Mouse (Mus musculus): ENCODE data around the gene Ahsa2. TPM values are rescaled to one million over a fixed set of nuclear protein-coding genes. Genes with fewer than 3 reads are reported as not detected.
"Not testable (repeated sequence)": the region's sequence is repeated elsewhere in the genome, so short reads cannot be mapped to it uniquely, and the experiment has no call there.

The Ahsa2 gene
- 52.6 and 58.6 TPM in 2 replicates for polyA plus RNA-seq (2015; fragmentation: Nextera tagmentation; extraction: Ambion mirVana)

GRCm38 (mm10) chr11:23497718-23498509 is at the start of gene Ahsa2:
Gene Ahsa2, minus strand, starts transcription at chr11:23498030.
- under 1% methylated on average over 60 of the region's 66 CpGs for WGBS
- peak; percentile 94 for ATAC-seq (ENCODE audit: extremely low read depth, insufficient number of reproducible peaks, low FRiP score, low TSS enrichment)
- peak within 1 kb of the TSS; percentile 68 for H3K4me3 ChIP-seq

GRCm38 (mm10) chr11:23537446-23537845 is 39.6 kb upstream of the Ahsa2 start:
- WGBS: 86% methylated on average over 2 of the region's 2 CpGs
- no peak overlapping the region for H3K9ac ChIP-seq
- no peak overlapping the region for H3K27ac ChIP-seq (replicated peaks)
- H3K4me2 ChIP-seq: no peak overlapping the region
- no peak overlapping the region for H3K4me3 ChIP-seq
- ATAC-seq (ENCODE audit: extremely low read depth, insufficient number of reproducible peaks, low FRiP score, low TSS enrichment): no peak
- H3K27me3 ChIP-seq (replicated peaks): no peaks in the 10 kb centered on the region
- H3K36me3 ChIP-seq: no peaks in the 10 kb centered on the region
- H3K4me1 ChIP-seq: no peaks in the 10 kb centered on the region
- 0 out of 2 replicates have a peak, but pooled peaks cover 3% of the 10 kb centered on the region for H3K9me3 ChIP-seq

More at GRCm38 (mm10) chr11:23497718-23498509, at the start of gene Ahsa2:
- H3K9ac ChIP-seq: peak within 1 kb of the TSS; percentile 90
- peak within 1 kb of the TSS; percentile 95 for H3K27ac ChIP-seq (replicated peaks)
- peak within 1 kb of the TSS; percentile 85 for H3K4me2 ChIP-seq
- peaks cover 34% of the 10 kb centered on the region for H3K36me3 ChIP-seq
- H3K27me3 ChIP-seq (replicated peaks): no peaks in the 10 kb centered on the region
- peaks cover 26% of the 10 kb centered on the region for H3K4me1 ChIP-seq
- no peaks in the 10 kb centered on the region for H3K9me3 ChIP-seq

GRCm38 (mm10) chr11:23520473-23521205 is 22.8 kb upstream of the Ahsa2 start, which contains the start of gene 1700093K21Rik:
Gene 1700093K21Rik, minus strand, starts transcription at chr11:23521155.
- no peaks in the 10 kb centered on the region; the same call in 1 of the 2 replicates for H3K9me3 ChIP-seq
- no peaks in the 10 kb centered on the region for H3K4me1 ChIP-seq
- no peak within 1 kb of the TSS for H3K9ac ChIP-seq
- H3K4me3 ChIP-seq: no peak within 1 kb of the TSS
- H3K36me3 ChIP-seq: no peaks in the 10 kb centered on the region
- 49% methylated on average over 5 of the region's 5 CpGs for WGBS
- H3K27me3 ChIP-seq (replicated peaks): no peaks in the 10 kb centered on the region
- no peak for ATAC-seq (ENCODE audit: extremely low read depth, insufficient number of reproducible peaks, low FRiP score, low TSS enrichment)
- no peak within 1 kb of the TSS for H3K4me2 ChIP-seq
- no peak within 1 kb of the TSS for H3K27ac ChIP-seq (replicated peaks)

- no peak overlapping the region for H3K4me2 ChIP-seq
- no peaks in the 10 kb centered on the region for H3K36me3 ChIP-seq
- no peaks in the 10 kb centered on the region for H3K4me1 ChIP-seq
- H3K27ac ChIP-seq (replicated peaks): no peak overlapping the region
- 82% methylated on average over 3 of the region's 3 CpGs for WGBS
- no peak overlapping the region for H3K9ac ChIP-seq
- H3K9me3 ChIP-seq: no peaks in the 10 kb centered on the region
- H3K27me3 ChIP-seq (replicated peaks): no peaks in the 10 kb centered on the region
- no peak for ATAC-seq (ENCODE audit: extremely low read depth, insufficient number of reproducible peaks, low FRiP score, low TSS enrichment)
- H3K4me3 ChIP-seq: no peak overlapping the region
These were observed 21.2 kb upstream of the Ahsa2 start for GRCm38 (mm10) chr11:23518981-23519380.

GRCm38 (mm10) chr11:23515315-23515714 is 17.5 kb upstream of the Ahsa2 start:
- no peaks in the 10 kb centered on the region for H3K9me3 ChIP-seq
- no peak overlapping the region for H3K4me3 ChIP-seq
- no peaks in the 10 kb centered on the region for H3K36me3 ChIP-seq
- 58% methylated on average over 2 of the region's 2 CpGs for WGBS
- no peak for ATAC-seq (ENCODE audit: extremely low read depth, insufficient number of reproducible peaks, low FRiP score, low TSS enrichment)
- H3K9ac ChIP-seq: no peak overlapping the region
- H3K27ac ChIP-seq (replicated peaks): no peak overlapping the region
- no peak overlapping the region for H3K4me2 ChIP-seq
- H3K27me3 ChIP-seq (replicated peaks): no peaks in the 10 kb centered on the region
- H3K4me1 ChIP-seq: no peaks in the 10 kb centered on the region

GRCm38 (mm10) chr11:23514785-23515184 is 17.0 kb upstream of the Ahsa2 start:
- not testable (repeated sequence) for H3K4me1 ChIP-seq, H3K36me3 ChIP-seq
- 55% methylated on average over 4 of the region's 4 CpGs for WGBS

GRCm38 (mm10) chr11:23504801-23505200 is 7.0 kb upstream of the Ahsa2 start:
- ATAC-seq (ENCODE audit: extremely low read depth, insufficient number of reproducible peaks, low FRiP score, low TSS enrichment); H3K36me3 ChIP-seq; H3K27ac ChIP-seq (replicated peaks); H3K27me3 ChIP-seq (replicated peaks); H3K4me2 ChIP-seq; H3K9ac ChIP-seq; H3K4me3 ChIP-seq; H3K9me3 ChIP-seq; H3K4me1 ChIP-seq: not testable (repeated sequence)
- WGBS: 75% methylated on average over 5 of the region's 5 CpGs

More at GRCm38 (mm10) chr11:23514785-23515184, 17.0 kb upstream of the Ahsa2 start:
- not testable (repeated sequence) for H3K27ac ChIP-seq (replicated peaks); H3K9me3 ChIP-seq; ATAC-seq (ENCODE audit: extremely low read depth, insufficient number of reproducible peaks, low FRiP score, low TSS enrichment); H3K27me3 ChIP-seq (replicated peaks); H3K4me3 ChIP-seq; H3K4me2 ChIP-seq; H3K9ac ChIP-seq

- no peak for ATAC-seq (ENCODE audit: extremely low read depth, insufficient number of reproducible peaks, low FRiP score, low TSS enrichment)
- peaks cover 27% of the 10 kb centered on the region for H3K36me3 ChIP-seq
- WGBS: 47% methylated on average over 5 of the region's 5 CpGs
- peak overlapping the region; percentile 77 for H3K4me2 ChIP-seq
- no peaks in the 10 kb centered on the region for H3K27me3 ChIP-seq (replicated peaks)
- peaks cover 26% of the 10 kb centered on the region for H3K4me1 ChIP-seq
- peak overlapping the region; percentile 95 for H3K27ac ChIP-seq (replicated peaks)
- peak overlapping the region; percentile 81 for H3K9ac ChIP-seq
- peak overlapping the region; percentile 68 for H3K4me3 ChIP-seq
- H3K9me3 ChIP-seq: no peaks in the 10 kb centered on the region
These were observed 779 bp upstream of the Ahsa2 start for GRCm38 (mm10) chr11:23498609-23499008.

- H3K9ac ChIP-seq: peak overlapping the region; percentile 90
- under 1% methylated on average over 22 of the region's 22 CpGs for WGBS
- peak overlapping the region; percentile 68 for H3K4me3 ChIP-seq
- peak overlapping the region; percentile 95 for H3K27ac ChIP-seq (replicated peaks)
- H3K4me1 ChIP-seq: peaks cover 26% of the 10 kb centered on the region
- H3K27me3 ChIP-seq (replicated peaks): no peaks in the 10 kb centered on the region
- peaks cover 40% of the 10 kb centered on the region for H3K36me3 ChIP-seq
- H3K4me2 ChIP-seq: peak overlapping the region; percentile 85
- H3K9me3 ChIP-seq: no peaks in the 10 kb centered on the region
- ATAC-seq (ENCODE audit: extremely low read depth, insufficient number of reproducible peaks, low FRiP score, low TSS enrichment): peak; percentile 60
These were observed 504 bp downstream of the Ahsa2 start for GRCm38 (mm10) chr11:23497335-23497717.

- Histone ChIP-seq H3K9me3 (no peaks in the 10 kb centered on the region), H3K27ac (replicated peaks) (no peak overlapping the region), H3K9ac (peak overlapping the region; percentile 90), H3K4me3 (peak overlapping the region; percentile 68), H3K4me2 (peak overlapping the region; percentile 85), H3K36me3 (peaks cover 45% of the 10 kb centered on the region), H3K4me1 (peaks cover 26% of the 10 kb centered on the region), H3K27me3 (replicated peaks) (no peaks in the 10 kb centered on the region)
- no peak for ATAC-seq (ENCODE audit: extremely low read depth, insufficient number of reproducible peaks, low FRiP score, low TSS enrichment)
- 56% methylated on average over 6 of the region's 6 CpGs for WGBS
These were observed 1.2 kb downstream of the Ahsa2 start for GRCm38 (mm10) chr11:23496661-23497060.

GRCm38 (mm10) chr11:23495231-23495630 is 2.6 kb downstream of the Ahsa2 start:
- Histone ChIP-seq H3K9ac (no peak overlapping the region), H3K36me3 (peaks cover 60% of the 10 kb centered on the region), H3K27ac (replicated peaks) (no peak overlapping the region), H3K27me3 (replicated peaks) (no peaks in the 10 kb centered on the region), H3K4me2 (no peak overlapping the region), H3K9me3 (no peaks in the 10 kb centered on the region), H3K4me1 (peaks cover 26% of the 10 kb centered on the region), H3K4me3 (no peak overlapping the region)
- no peak for ATAC-seq (ENCODE audit: extremely low read depth, insufficient number of reproducible peaks, low FRiP score, low TSS enrichment)
- 89% methylated on average over 6 of the region's 6 CpGs for WGBS
